Mouse (Mus musculus) effector memory CD4-positive, alpha-beta T cell, adult 5 months (primary cell): ENCODE results near the gene Soat2. TPM values are rescaled to one million over a fixed set of nuclear protein-coding genes. Genes with fewer than 3 reads are reported as not detected.

ENCODE experiments used
- polyA plus RNA-seq: library from polyadenylated mRNA; unstranded; fragments of 100-300 nt; shearing (Covaris generic); gene quantifications from one replicate; pipeline ENCODE4 v1.2.1, GENCODE M21; 2017

The Soat2 gene
- polyA plus RNA-seq, result 6.2 TPM

GRCm38 (mm10) chr15:102150301-102151135 lies at the start of gene Soat2:
Gene Soat2, plus strand, starts transcription at chr15:102150526.

GRCm38 (mm10) chr15:102136129-102136758 lies 14.1 kb upstream of the Soat2 start, which contains the start of gene Spryd3:
Gene Spryd3, minus strand, starts transcription at chr15:102136234.

GRCm38 (mm10) chr15:102144274-102144711 lies 6.0 kb upstream of the Soat2 start, which contains the start of gene Igfbp6:
Gene Igfbp6, plus strand, starts transcription at chr15:102144362.

GRCm38 (mm10) chr15:102202971-102203834 lies 52.9 kb downstream of the Soat2 start, which contains the start of gene Zfp740:
Gene Zfp740, plus strand, starts transcription at chr15:102203249.

GRCm38 (mm10) chr15:102204674-102205505 lies 54.6 kb downstream of the Soat2 start, which contains the start of gene Csad:
Gene Csad, minus strand, starts transcription at chr15:102204724.

Other genes with a start within 250 kb of the Soat2 start
- gene Krt4, start 225.8 kb upstream of the Soat2 start, polyA plus RNA-seq, result not detected
- not detected for gene Krt79, start 210.2 kb upstream of the Soat2 start, polyA plus RNA-seq
- gene Krt78, start 196.2 kb upstream of the Soat2 start, polyA plus RNA-seq, result not detected
- not detected for gene Krt8, start 146.0 kb upstream of the Soat2 start, polyA plus RNA-seq
- gene Krt18, start 122.3 kb upstream of the Soat2 start, polyA plus RNA-seq, result not detected
- 90.3 TPM for gene Eif4b, start 76.8 kb upstream of the Soat2 start, polyA plus RNA-seq
- 3.1 TPM for gene Tns2, start 50.1 kb upstream of the Soat2 start, polyA plus RNA-seq
- 42.3 TPM for gene Spryd3, start 14.3 kb upstream of the Soat2 start, polyA plus RNA-seq
- gene Igfbp6, start 6.2 kb upstream of the Soat2 start, polyA plus RNA-seq, result 0.56 TPM
- 93.1 TPM for gene Zfp740, start 52.7 kb downstream of the Soat2 start, polyA plus RNA-seq
- 9.2 TPM for gene Csad, start 54.2 kb downstream of the Soat2 start, polyA plus RNA-seq
- gene Itgb7, start 81.4 kb downstream of the Soat2 start, polyA plus RNA-seq, result 974 TPM
- 25.5 TPM for gene Rarg, start 107.0 kb downstream of the Soat2 start, polyA plus RNA-seq
- not detected for gene Gm9918, start 120.0 kb downstream of the Soat2 start, polyA plus RNA-seq
- gene Mfsd5, start 128.9 kb downstream of the Soat2 start, polyA plus RNA-seq, result 36.3 TPM
- 0.50 TPM for gene Espl1, start 145.7 kb downstream of the Soat2 start, polyA plus RNA-seq
- 472 TPM for gene Pfdn5, start 175.6 kb downstream of the Soat2 start, polyA plus RNA-seq
- 43.2 TPM for gene Myg1, start 181.2 kb downstream of the Soat2 start, polyA plus RNA-seq
- 37.0 TPM for gene Aaas, start 200.2 kb downstream of the Soat2 start, polyA plus RNA-seq
- gene Sp7, start 216.7 kb downstream of the Soat2 start, polyA plus RNA-seq, result not detected